20 mouse cellular contexts compared by ENCODE assay signal in the genomic region with DNA sequence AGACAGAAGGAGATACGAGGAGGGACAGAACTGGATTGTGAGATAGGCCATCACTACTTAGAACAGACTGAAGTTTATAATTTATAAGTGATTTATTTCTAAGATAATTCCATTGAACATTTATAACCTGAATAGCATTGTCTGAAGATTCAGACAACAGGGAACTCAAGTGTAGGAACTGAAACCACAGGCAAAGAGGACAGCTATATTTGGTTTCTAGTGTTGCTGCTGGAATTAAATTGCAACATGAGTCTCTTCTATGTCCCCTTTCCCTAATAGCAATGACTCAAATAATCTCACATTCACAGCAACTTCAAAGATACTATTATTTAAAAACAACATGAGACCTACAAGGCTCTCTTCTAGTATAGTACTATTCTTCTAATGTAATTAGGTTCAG. TPM values are rescaled to one million over a fixed set of nuclear protein-coding genes. Genes with fewer than 3 reads are reported as not detected.
A peak's percentile ranks its signal among the peaks of the same experiment; 100 is the strongest.
DNase-seq lines count a peak whose midpoint lies in the region; ATAC-seq and TF ChIP-seq lines count a peak whose summit lies in the region.
"Had no signal": no experiment of that assay in that cellular context is flagged by ENCODE, and none has a peak within 500 bp of the region (broad histone marks: within the 10 kb centered on the region; RNA-seq: fewer than 3 reads in every experiment).

No protein-coding gene starts in this region.

- no peaks in the 10 kb centered on the region for H3K9me3 ChIP-seq in lung, postnatal 0 days (ENCODE audit: low read length)
- H3K9me3 ChIP-seq: embryonic facial prominence, embryonic 13.5 days; embryonic facial prominence, embryonic 15.5 days; forebrain, embryonic 13.5 days; forebrain, embryonic 15.5 days had no signal

- TF ChIP-seq EP300 in lung, postnatal 0 days (IDR thresholded peaks at IDR 0.05): no peak

- peak overlapping the region; percentile 94 for H3K27ac ChIP-seq in bone marrow macrophage, adult 2 months (ENCODE audit: insufficient read depth, low read depth, low read length)
- H3K27ac ChIP-seq in lung, postnatal 0 days (ENCODE audit: low read length): no peak overlapping the region
- H3K27ac ChIP-seq: embryonic facial prominence, embryonic 13.5 days; embryonic facial prominence, embryonic 15.5 days; forebrain, embryonic 13.5 days; forebrain, embryonic 15.5 days had no signal

- peaks cover 21% of the 10 kb centered on the region; the same call in 1 of the 2 replicates for H3K36me3 ChIP-seq in lung, postnatal 0 days (ENCODE audit: insufficient read depth, low read length)

- no peak overlapping the region for H3K4me2 ChIP-seq in lung, postnatal 0 days (replicated peaks; ENCODE audit: low read depth, low read length)
- H3K4me2 ChIP-seq: embryonic facial prominence, embryonic 13.5 days; embryonic facial prominence, embryonic 15.5 days; forebrain, embryonic 13.5 days; forebrain, embryonic 15.5 days had no signal

- no peak overlapping the region for H3K4me3 ChIP-seq in bone marrow macrophage, adult 2 months (ENCODE audit: insufficient read depth, low read length)
- H3K4me3 ChIP-seq in lung, postnatal 0 days (ENCODE audit: low read depth, low read length): no peak overlapping the region
- H3K4me3 ChIP-seq: embryonic facial prominence, embryonic 13.5 days; embryonic facial prominence, embryonic 15.5 days; erythroblast, embryonic 14.5 days; forebrain, embryonic 13.5 days; forebrain, embryonic 15.5 days had no signal

- H3K4me1 ChIP-seq in bone marrow macrophage, adult 2 months (ENCODE audit: control insufficient read depth, insufficient read depth, low read length): peaks cover 40% of the 10 kb centered on the region
- no peaks in the 10 kb centered on the region for H3K4me1 ChIP-seq in lung, postnatal 0 days (ENCODE audit: insufficient read depth, low read depth, low read length)
- H3K4me1 ChIP-seq: embryonic facial prominence, embryonic 13.5 days; embryonic facial prominence, embryonic 15.5 days; forebrain, embryonic 13.5 days; forebrain, embryonic 15.5 days had no signal

- DNase-seq in heart, postnatal 25 days (ENCODE audit: low spot score): no peak
- no peak for DNase-seq in lung, postnatal 0 days (ENCODE audit: low spot score)
- DNase-seq: adrenal gland, adult 2 months; adrenal gland, postnatal 10 days; adrenal gland, postnatal 25 days; cerebellum, adult 11-12 months; cerebellum, adult 2 months; cerebellum, adult 9-10 months; cerebellum, postnatal 14 days; cerebellum, postnatal 36 days; embryo, embryonic 11 days; forebrain, postnatal 0 days had no signal

- intact Hi-C loops in heart, postnatal 25 days (cut with DNase I): no loop called here

- no peak overlapping the region for H3K9ac ChIP-seq in lung, postnatal 0 days (replicated peaks; ENCODE audit: low read depth)
- H3K9ac ChIP-seq: embryonic facial prominence, embryonic 13.5 days; embryonic facial prominence, embryonic 15.5 days; forebrain, embryonic 13.5 days; forebrain, embryonic 15.5 days; forebrain, postnatal 0 days had no signal

- TF ChIP-seq POLR2A in bone marrow macrophage, adult 2 months (IDR thresholded peaks at IDR 0.05; ENCODE audit: borderline replicate concordance, low read depth, low read length): no peak

- WGBS in lung, postnatal 0 days: 86% methylated on average over 1 of the region's 1 CpGs

- H3K27me3 ChIP-seq in lung, postnatal 0 days (replicated peaks; ENCODE audit: insufficient read depth, low read length): no peaks in the 10 kb centered on the region
- H3K27me3 ChIP-seq: embryonic facial prominence, embryonic 13.5 days; embryonic facial prominence, embryonic 15.5 days; forebrain, embryonic 13.5 days; forebrain, embryonic 15.5 days had no signal

- peak; percentile 78 for ATAC-seq in granulocyte monocyte progenitor cell, adult 5-6 weeks (replicated peaks; ENCODE audit: poor library complexity, severe bottlenecking)
- ATAC-seq in megakaryocyte, adult 5-6 weeks (ENCODE audit: poor library complexity, severe bottlenecking): peak; percentile 88
- no peak for ATAC-seq in lung, postnatal 0 days
- ATAC-seq: forebrain, embryonic 13.5 days; forebrain, embryonic 15.5 days; forebrain, postnatal 0 days had no signal

- TF ChIP-seq CTCF in bone marrow macrophage, adult 2 months (IDR thresholded peaks at IDR 0.05; ENCODE audit: low read depth, low read length): no peak
- TF ChIP-seq CTCF in lung, postnatal 0 days (IDR thresholded peaks at IDR 0.05): no peak

RNA-seq across cellular contexts. Expression of a gene that starts 41.4 kb away (rescaled TPM):
- 18.9 and 19.2 TPM in 2 replicates for polyA plus RNA-seq in bone marrow macrophage, adult 2 months (2012; ENCODE audit: insufficient read depth, insufficient read length, missing spikeins)
- total RNA-seq in granulocyte monocyte progenitor cell, adult 5-6 weeks (2014; fragmentation: Nextera tagmentation): 14.7 and 16.8 TPM in 2 replicates
- 16.2 and 20.7 TPM in 2 replicates for total RNA-seq in granulocyte monocyte progenitor cell, adult 5-6 weeks (2017)
- 28.8 and 29.5 TPM in 2 replicates for total RNA-seq in megakaryocyte, adult 5-6 weeks (2015)
- total RNA-seq in megakaryocyte, adult 5-6 weeks (2017): 27.3 and 29.8 TPM in 2 replicates
- 1 to 10 TPM; 6.0 to 6.9 TPM for total RNA-seq in heart, postnatal 25 days (2021)
- polyA plus RNA-seq in lung, postnatal 0 days (2015; fragmentation: Nextera tagmentation; extraction: Ambion mirVana): 9.6 and 10.2 TPM in 2 replicates

RNA-seq across cellular contexts. Expression of a gene that starts 41.5 kb away (rescaled TPM):
- polyA plus RNA-seq in bone marrow macrophage, adult 2 months (2012; ENCODE audit: insufficient read depth, insufficient read length, missing spikeins): 35.1 and 42.6 TPM in 2 replicates
- 25.0 and 31.4 TPM in 2 replicates for total RNA-seq in granulocyte monocyte progenitor cell, adult 5-6 weeks (2014; fragmentation: Nextera tagmentation)
- total RNA-seq in granulocyte monocyte progenitor cell, adult 5-6 weeks (2017): 25.4 and 34.2 TPM in 2 replicates
- total RNA-seq in megakaryocyte, adult 5-6 weeks (2015): 36.8 and 40.0 TPM in 2 replicates
- 36.1 and 37.0 TPM in 2 replicates for total RNA-seq in megakaryocyte, adult 5-6 weeks (2017)
- total RNA-seq in heart, postnatal 25 days (2021): 10 to 100 TPM; 30.1 to 30.7 TPM
- 20.5 and 21.5 TPM in 2 replicates for polyA plus RNA-seq in lung, postnatal 0 days (2015; fragmentation: Nextera tagmentation; extraction: Ambion mirVana)

RNA-seq across cellular contexts. Expression of a gene that starts 51.6 kb away (rescaled TPM):
- 57.0 and 63.0 TPM in 2 replicates for polyA plus RNA-seq in bone marrow macrophage, adult 2 months (2012; ENCODE audit: insufficient read depth, insufficient read length, missing spikeins)
- 187 and 189 TPM in 2 replicates for total RNA-seq in granulocyte monocyte progenitor cell, adult 5-6 weeks (2014; fragmentation: Nextera tagmentation)
- total RNA-seq in granulocyte monocyte progenitor cell, adult 5-6 weeks (2017): 202 and 238 TPM in 2 replicates
- total RNA-seq in megakaryocyte, adult 5-6 weeks (2015): 96.5 and 109 TPM in 2 replicates
- 186 and 198 TPM in 2 replicates for total RNA-seq in megakaryocyte, adult 5-6 weeks (2017)
- total RNA-seq in heart, postnatal 25 days (2021): 10 to 100 TPM; 14.9 to 17.3 TPM
- 68.0 and 70.7 TPM in 2 replicates for polyA plus RNA-seq in lung, postnatal 0 days (2015; fragmentation: Nextera tagmentation; extraction: Ambion mirVana)

Comparison
In these comparisons a context has a peak if more than half of its experiments do, and no peak if none do; other contexts are left out.
1. RNA of a gene that starts 51.6 kb away (total RNA-seq): 187 to 238 TPM in granulocyte monocyte progenitor cell, adult 5-6 weeks and 96.5 to 198 TPM in megakaryocyte, adult 5-6 weeks; 14.9 to 17.3 TPM in heart, postnatal 25 days; every median in the first group is over 4 times any median in the second.